Mouse (Mus musculus) erythroblast, embryonic 14.5 days (primary cell): ENCODE measurements around the gene Ucma.

Experiments
- GATA1 ChIP-seq: IDR thresholded peaks from 2 replicates; pipeline ENCODE4 v1.6.1; 2012; ENCODE audit warnings: low read length, inconsistent platforms, mixed read lengths
- TAL1 ChIP-seq: IDR thresholded peaks from 3 replicates; pipeline ENCODE4 v1.6.1; 2012; ENCODE audit warnings: low read length, inconsistent platforms, mixed read lengths

DNA sequence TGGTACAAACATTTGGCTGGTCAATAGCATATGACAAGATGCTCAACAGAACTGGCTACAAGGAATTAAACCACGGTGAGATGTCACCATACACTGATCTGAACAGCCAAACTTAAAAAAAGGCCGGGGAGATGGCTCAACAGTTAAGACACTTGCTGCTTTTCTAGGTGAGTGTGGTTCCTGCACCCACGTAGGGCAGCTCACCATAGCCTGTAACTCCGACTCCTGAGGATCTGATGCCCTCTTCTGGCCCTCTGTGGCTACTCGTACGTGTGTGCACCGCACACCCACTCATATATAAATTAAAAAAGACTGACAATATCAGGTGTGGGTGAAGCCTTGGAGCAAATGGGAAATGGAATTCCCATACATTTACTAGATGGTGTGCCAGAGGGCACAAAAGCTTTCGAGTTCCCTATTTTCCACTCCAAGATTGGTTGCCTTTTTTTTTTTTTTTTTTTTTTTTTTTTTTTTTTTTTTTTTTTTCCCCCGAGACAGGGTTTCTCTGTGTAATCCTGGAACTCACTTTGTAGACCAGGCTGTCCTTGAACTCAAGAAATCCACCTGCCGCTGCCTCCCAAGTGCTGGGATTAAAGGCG lies 13.0 kb downstream of the Ucma start:
- TF ChIP-seq GATA1 = no peak
- no peak for TF ChIP-seq TAL1
